In the genomic region with DNA sequence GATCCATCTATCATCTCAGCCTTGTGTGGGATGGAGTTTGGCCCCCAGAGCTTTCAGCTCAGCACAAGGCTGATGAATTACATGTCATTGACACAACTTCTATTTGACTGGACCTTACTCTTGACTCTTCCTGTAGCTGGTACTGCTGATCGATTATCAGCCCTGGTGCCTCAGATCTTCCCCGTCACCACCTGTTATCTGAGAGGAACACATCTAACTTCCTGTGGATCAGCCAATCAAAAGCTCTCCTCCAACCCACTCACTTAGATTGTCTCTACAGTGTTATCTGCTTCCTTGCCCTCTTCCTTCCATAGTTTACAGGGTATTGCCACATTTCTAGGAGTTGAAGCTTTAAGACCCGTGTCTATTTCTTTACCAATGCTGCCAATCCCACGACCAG, we compare ENCODE assay signal across 28 mouse cellular contexts. TPM values are rescaled to one million over a fixed set of nuclear protein-coding genes. Genes with fewer than 3 reads are reported as not detected.
A peak's percentile ranks its signal among the peaks of the same experiment; 100 is the strongest.
DNase-seq lines count a peak whose midpoint lies in the region; ATAC-seq lines count a peak whose summit lies in the region.
"Had no signal": no experiment of that assay in that cellular context is flagged by ENCODE, and none has a peak within 500 bp of the region (broad histone marks: within the 10 kb centered on the region; RNA-seq: fewer than 3 reads in every experiment).

No protein-coding gene starts in this region.

- H3K4me1 ChIP-seq in liver, embryonic 12.5 days, result peaks cover 9% of the 10 kb centered on the region
- H3K4me1 ChIP-seq in liver, embryonic 11.5 days (replicated peaks; ENCODE audit: control insufficient read depth, insufficient read depth, low read length), result peaks cover 7% of the 10 kb centered on the region
- H3K4me1 ChIP-seq: heart, embryonic 15.5 days had no signal

- no peaks in the 10 kb centered on the region for H3K36me3 ChIP-seq in liver, embryonic 12.5 days
- no peaks in the 10 kb centered on the region for H3K36me3 ChIP-seq in liver, embryonic 11.5 days (ENCODE audit: control insufficient read depth, insufficient read depth, low read length)
- H3K36me3 ChIP-seq: embryonic facial prominence, embryonic 10.5 days; forebrain, embryonic 10.5 days; G1E; heart, embryonic 10.5 days; heart, embryonic 15.5 days; hindbrain, embryonic 10.5 days had no signal

- no peak for DNase-seq in liver, embryonic 11.5 days (ENCODE audit: low spot score)
- peak; percentile 37 for DNase-seq in naive thymus-derived CD4-positive, alpha-beta T cell, adult 2 months (ENCODE audit: low read depth)
- no peak for DNase-seq in left cerebral cortex, adult 11 months (ENCODE audit: low spot score)
- DNase-seq: adrenal gland, postnatal 14 days; cerebellum, adult 11-12 months; cerebellum, adult 9-10 months; cerebellum, postnatal 25 days; gastrocnemius, postnatal 36 days; heart, adult 18-20 months; heart, postnatal 14 days had no signal

- H3K4me3 ChIP-seq in liver, embryonic 12.5 days, result no peak overlapping the region
- no peak overlapping the region for H3K4me3 ChIP-seq in liver, embryonic 11.5 days (ENCODE audit: low read depth, low read length)
- H3K4me3 ChIP-seq: embryonic facial prominence, embryonic 10.5 days; erythroblast, embryonic 14.5 days; forebrain, embryonic 10.5 days; heart, embryonic 10.5 days; heart, embryonic 15.5 days; hindbrain, embryonic 10.5 days had no signal

- 9% methylated on average over 4 of the region's 4 CpGs for WGBS in liver, embryonic 12.5 days (ENCODE audit: insufficient replicate concordance)
- 18% methylated on average over 4 of the region's 4 CpGs for WGBS in liver, embryonic 11.5 days

- H3K4me2 ChIP-seq in liver, embryonic 12.5 days, result no peak overlapping the region
- no peak overlapping the region for H3K4me2 ChIP-seq in liver, embryonic 11.5 days
- H3K4me2 ChIP-seq: heart, embryonic 15.5 days; hindbrain, embryonic 14.5 days had no signal

- no peaks in the 10 kb centered on the region for H3K27me3 ChIP-seq in liver, embryonic 12.5 days (replicated peaks)
- 0 out of 2 replicates have a peak, but pooled peaks cover 2% of the 10 kb centered on the region for H3K27me3 ChIP-seq in liver, embryonic 11.5 days (replicated peaks; ENCODE audit: control insufficient read depth, insufficient read depth, low read length)
- H3K27me3 ChIP-seq: heart, embryonic 15.5 days had no signal

- ATAC-seq in liver, embryonic 12.5 days, result 0 out of 2 replicates have a peak, but pooled peaks have one; percentile 25
- ATAC-seq in liver, embryonic 11.5 days (replicated peaks; ENCODE audit: low FRiP score), result no peak
- ATAC-seq in CD4-positive, CD25-positive, alpha-beta regulatory T cell, adult 4 months, result peak; percentile 56
- peak; percentile 57 for ATAC-seq in inflammation-experienced regulatory T-cells, adult 6 months
- ATAC-seq in erythroblast, adult 5-6 weeks (replicated peaks; ENCODE audit: low FRiP score, poor library complexity, severe bottlenecking), result no peak
- ATAC-seq in megakaryocyte, adult 5-6 weeks (ENCODE audit: poor library complexity, severe bottlenecking), result no peak

- H3K9me3 ChIP-seq in liver, embryonic 12.5 days (replicated peaks), result no peaks in the 10 kb centered on the region
- no peaks in the 10 kb centered on the region for H3K9me3 ChIP-seq in liver, embryonic 11.5 days (ENCODE audit: control insufficient read depth, low read length)
- H3K9me3 ChIP-seq: embryonic facial prominence, embryonic 10.5 days; forebrain, embryonic 10.5 days; heart, embryonic 10.5 days; heart, embryonic 15.5 days; hindbrain, embryonic 10.5 days had no signal

- no peak overlapping the region for H3K27ac ChIP-seq in liver, embryonic 12.5 days
- no peak overlapping the region for H3K27ac ChIP-seq in liver, embryonic 11.5 days (ENCODE audit: low read depth, low read length)
- H3K27ac ChIP-seq: embryonic facial prominence, embryonic 10.5 days; forebrain, embryonic 10.5 days; heart, embryonic 10.5 days; heart, embryonic 15.5 days; hindbrain, embryonic 10.5 days; hindbrain, embryonic 14.5 days had no signal

- H3K9ac ChIP-seq in liver, embryonic 12.5 days, result no peak overlapping the region
- H3K9ac ChIP-seq in liver, embryonic 11.5 days (ENCODE audit: low read depth, low read length), result no peak overlapping the region
- H3K9ac ChIP-seq: heart, embryonic 15.5 days; hindbrain, embryonic 14.5 days had no signal

RNA-seq across cellular contexts. Expression of a gene that starts 6.9 kb away (rescaled TPM):
- 0.48 and 0.50 TPM in 2 replicates for polyA plus RNA-seq in liver, embryonic 12.5 days (2016; fragmentation: Nextera tagmentation; extraction: Ambion mirVana)
- polyA plus RNA-seq in liver, embryonic 11.5 days (2014; fragmentation: Nextera tagmentation; extraction: Ambion mirVana), result 0.63 and 0.82 TPM in 2 replicates
- polyA plus RNA-seq in CD4-positive, CD25-positive, alpha-beta regulatory T cell, adult 4 months (2017; shearing (Covaris generic)), result 1 to 10 TPM in 1 of 2 experiments, under 1 TPM in 1; 0.55 to 1.3 TPM
- polyA plus RNA-seq in inflammation-experienced regulatory T-cells, adult 6 months (2017; shearing (Covaris generic)), result 1 to 10 TPM in 1 of 3 experiments, under 1 TPM in 1, not detected in 1; 0.20 to 1.6 TPM
- 2.3 and 3.1 TPM in 2 replicates for total RNA-seq in erythroblast, adult 5-6 weeks (2015; ENCODE audit: low replicate concordance)
- 5.2 and 8.3 TPM in 2 replicates for total RNA-seq in erythroblast, adult 5-6 weeks (2017; ENCODE audit: low replicate concordance)
- total RNA-seq in megakaryocyte, adult 5-6 weeks (2015), result 12.3 and 15.1 TPM in 2 replicates
- 16.3 and 16.8 TPM in 2 replicates for total RNA-seq in megakaryocyte, adult 5-6 weeks (2017)
- total RNA-seq: gastrocnemius, postnatal 36 days had no signal
- polyA plus RNA-seq: C2C12; embryonic facial prominence, embryonic 10.5 days; erythroblast, embryonic 14.5 days; forebrain, embryonic 10.5 days; forebrain, embryonic 14.5 days; G1E; hindbrain, embryonic 10.5 days; hindbrain, embryonic 14.5 days had no signal

RNA-seq across cellular contexts. Expression of a gene that starts 30.8 kb away (rescaled TPM):
- not detected in 2 replicates for polyA plus RNA-seq in liver, embryonic 12.5 days (2016; fragmentation: Nextera tagmentation; extraction: Ambion mirVana)
- not detected in 2 replicates for polyA plus RNA-seq in liver, embryonic 11.5 days (2014; fragmentation: Nextera tagmentation; extraction: Ambion mirVana)
- not detected for polyA plus RNA-seq in CD4-positive, CD25-positive, alpha-beta regulatory T cell, adult 4 months (2017; shearing (Covaris generic))
- not detected for polyA plus RNA-seq in inflammation-experienced regulatory T-cells, adult 6 months (2017; shearing (Covaris generic))
- total RNA-seq in erythroblast, adult 5-6 weeks (2015; ENCODE audit: low replicate concordance), result not detected in 2 replicates
- not detected in 2 replicates for total RNA-seq in erythroblast, adult 5-6 weeks (2017; ENCODE audit: low replicate concordance)
- total RNA-seq in megakaryocyte, adult 5-6 weeks (2015), result not detected in 2 replicates
- not detected in 2 replicates for total RNA-seq in megakaryocyte, adult 5-6 weeks (2017)
- total RNA-seq: adrenal gland, adult 18-20 months; adrenal gland, postnatal 14 days; G1E; gastrocnemius, adult 8-10 months; gastrocnemius, postnatal 36 days; heart, adult 18-20 months; heart, postnatal 14 days had no signal
- polyA plus RNA-seq: C2C12; embryonic facial prominence, embryonic 10.5 days; embryonic facial prominence, embryonic 14.5 days; erythroblast, embryonic 14.5 days; forebrain, embryonic 10.5 days; forebrain, embryonic 14.5 days; G1E; heart, embryonic 10.5 days; heart, embryonic 15.5 days; hindbrain, embryonic 10.5 days; hindbrain, embryonic 14.5 days had no signal

RNA-seq across cellular contexts. Expression of a gene that starts 41.3 kb away (rescaled TPM):
- polyA plus RNA-seq in liver, embryonic 12.5 days (2016; fragmentation: Nextera tagmentation; extraction: Ambion mirVana), result 0.41 and 0.78 TPM in 2 replicates
- 0.12 and 0.30 TPM in 2 replicates for polyA plus RNA-seq in liver, embryonic 11.5 days (2014; fragmentation: Nextera tagmentation; extraction: Ambion mirVana)
- polyA plus RNA-seq in CD4-positive, CD25-positive, alpha-beta regulatory T cell, adult 4 months (2017; shearing (Covaris generic)), result 100 to 1,000 TPM in 1 of 2 experiments, 10 to 100 TPM in 1; 52.9 to 159 TPM
- polyA plus RNA-seq in inflammation-experienced regulatory T-cells, adult 6 months (2017; shearing (Covaris generic)), result 10 to 100 TPM; 58.2 to 92.2 (median 79.1) TPM
- total RNA-seq in erythroblast, adult 5-6 weeks (2015; ENCODE audit: low replicate concordance), result 7.1 and 8.8 TPM in 2 replicates
- 5.8 and 10.0 TPM in 2 replicates for total RNA-seq in erythroblast, adult 5-6 weeks (2017; ENCODE audit: low replicate concordance)
- total RNA-seq in megakaryocyte, adult 5-6 weeks (2015), result 41.3 and 43.2 TPM in 2 replicates
- 72.9 and 75.3 TPM in 2 replicates for total RNA-seq in megakaryocyte, adult 5-6 weeks (2017)
- polyA plus RNA-seq: C2C12; forebrain, embryonic 10.5 days; forebrain, embryonic 14.5 days; G1E; heart, embryonic 10.5 days; hindbrain, embryonic 14.5 days had no signal

Comparison
In these comparisons a context has a peak if more than half of its experiments do, and no peak if none do; other contexts are left out.
1. ATAC-seq: peak in liver, embryonic 12.5 days (single experiment), CD4-positive, CD25-positive, alpha-beta regulatory T cell, adult 4 months (single experiment) and inflammation-experienced regulatory T-cells, adult 6 months (single experiment); none in liver, embryonic 11.5 days (single experiment), erythroblast, adult 5-6 weeks (single experiment) and megakaryocyte, adult 5-6 weeks (single experiment).
2. RNA of a gene that starts 41.3 kb away (polyA plus RNA-seq): 52.9 to 159 TPM in CD4-positive, CD25-positive, alpha-beta regulatory T cell, adult 4 months and 58.2 to 92.2 TPM in inflammation-experienced regulatory T-cells, adult 6 months; 0.41 to 0.78 TPM in liver, embryonic 12.5 days and 0.12 to 0.30 TPM in liver, embryonic 11.5 days; every median in the first group is over 10 times any median in the second.